Mouse (Mus musculus) stomach, embryonic 16.5 days (tissue): ENCODE measurements around the gene Camsap2. TPM values are rescaled to one million over a fixed set of nuclear protein-coding genes. Genes with fewer than 3 reads are reported as not detected.

ENCODE experiments used
- ATAC-seq: fragments of 200-750 bp; cut with Nextera tagmentation; 2 replicates; pipeline ENCODE4 v1.8.0; 2017; ENCODE audit warnings: moderate number of reproducible peaks, moderate TSS enrichment; ENCODE audit not compliant: insufficient read depth, low FRiP score
- H3K27ac ChIP-seq: fragments of 300-500 bp; sonication (generic); 2 replicates; pipeline ENCODE4 v1.5.1; 2014; ENCODE audit warnings: low read length
- H3K27me3 ChIP-seq: fragments of 300-500 bp; sonication (generic); 2 replicates; pipeline ENCODE4 v1.6.1; 2014; ENCODE audit warnings: low read length, control low read depth, mixed read lengths; ENCODE audit not compliant: control insufficient read depth, insufficient read depth
- H3K36me3 ChIP-seq: fragments of 300-500 bp; sonication (generic); 2 replicates; pipeline ENCODE4 v1.6.1; 2014; ENCODE audit warnings: low read length; ENCODE audit not compliant: control insufficient read depth, insufficient read depth
- H3K4me1 ChIP-seq: fragments of 300-500 bp; sonication (generic); 2 replicates; pipeline ENCODE4 v1.6.1; 2014; ENCODE audit warnings: low read length, control low read depth, mixed read lengths; ENCODE audit not compliant: control insufficient read depth, insufficient read depth
- H3K4me2 ChIP-seq: fragments of 300-500 bp; sonication (generic); 2 replicates; pipeline ENCODE4 v1.6.1; 2014; ENCODE audit warnings: low read depth, low read length, mixed read lengths
- H3K4me3 ChIP-seq: fragments of 300-500 bp; sonication (generic); replicated peaks from 2 replicates; pipeline ENCODE4 v1.5.1; 2014; ENCODE audit warnings: mild to moderate bottlenecking, low read length
- H3K9ac ChIP-seq: fragments of 300-500 bp; sonication (generic); 2 replicates; pipeline ENCODE4 v1.6.1; 2014; ENCODE audit warnings: low read length
- H3K9me3 ChIP-seq: fragments of 300-500 bp; sonication (generic); replicated peaks from 2 replicates; pipeline ENCODE4 v1.6.1; 2016; ENCODE audit warnings: low read length, control low read depth; ENCODE audit not compliant: control insufficient read depth
- WGBS: fragments of 180-500 bp; shearing (Covaris S2); extraction: QIAGEN DNeasy Blood & Tissue Kit; methylation state at CpG from one replicate; pipeline ENCODE4 v1.1.7; 2014; 5-methylcytosine and 5-hydroxymethylcytosine counted together
- polyA plus RNA-seq: library from polyadenylated mRNA; unstranded; fragments of >200 nt; fragmentation: Nextera tagmentation; extraction: Ambion mirVana; gene quantifications from 2 replicates; pipeline ENCODE4 v1.2.1, GENCODE M21; 2015

The Camsap2 gene
- polyA plus RNA-seq, 1 experiment from 2014 or later, result 9.3 TPM

DNA sequence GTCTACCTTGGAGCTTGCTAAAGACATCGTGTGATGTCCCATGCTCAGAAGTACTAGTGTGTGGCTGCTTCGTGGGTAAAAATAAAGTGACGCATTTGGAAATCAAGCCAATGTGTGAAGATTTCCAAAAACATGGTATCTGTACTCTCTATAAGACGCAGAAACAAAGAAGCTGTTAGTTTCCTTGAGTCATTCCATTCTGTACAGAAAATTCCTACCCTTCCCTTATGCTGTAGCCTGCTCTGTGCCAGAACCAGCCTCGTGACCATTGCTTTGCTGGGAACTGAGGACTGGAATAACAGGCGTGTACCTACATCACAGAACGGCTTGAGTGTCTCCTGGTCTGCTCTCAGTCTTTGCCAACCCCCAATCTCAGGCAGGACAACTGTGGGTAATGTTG is 104.1 kb downstream of the Camsap2 start:
- Histone ChIP-seq H3K27me3 (no peaks in the 10 kb centered on the region), H3K4me3 (no peak overlapping the region), H3K4me1 (no peaks in the 10 kb centered on the region), H3K4me2 (no peak overlapping the region), H3K27ac (no peak overlapping the region), H3K9ac (no peak overlapping the region), H3K9me3 (no peaks in the 10 kb centered on the region), H3K36me3 (no peaks in the 10 kb centered on the region)
- ATAC-seq, result no peak
- WGBS, result 84% methylated on average over 7 of the region's 7 CpGs

DNA sequence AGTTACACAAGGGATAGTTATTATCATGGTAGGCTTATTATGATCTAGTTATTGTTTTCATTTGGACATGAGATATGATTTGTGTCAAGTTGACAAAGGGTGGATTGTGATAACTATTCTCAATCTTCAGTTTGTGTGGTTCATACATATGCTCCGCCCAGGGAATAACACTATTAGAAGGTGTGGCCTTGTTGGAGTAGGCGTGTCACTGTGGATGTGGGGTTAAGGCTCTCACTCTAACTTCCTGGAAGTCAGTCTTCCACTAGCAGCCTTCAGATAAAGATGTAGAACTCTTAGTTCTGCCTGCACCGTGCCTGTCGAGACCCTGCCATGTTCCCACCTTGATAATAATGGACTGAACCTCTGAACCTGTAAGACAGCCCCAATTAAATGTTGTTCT is 107.4 kb downstream of the Camsap2 start:
- no peak for ATAC-seq
- 76% methylated on average over 4 of the region's 4 CpGs for WGBS

DNA sequence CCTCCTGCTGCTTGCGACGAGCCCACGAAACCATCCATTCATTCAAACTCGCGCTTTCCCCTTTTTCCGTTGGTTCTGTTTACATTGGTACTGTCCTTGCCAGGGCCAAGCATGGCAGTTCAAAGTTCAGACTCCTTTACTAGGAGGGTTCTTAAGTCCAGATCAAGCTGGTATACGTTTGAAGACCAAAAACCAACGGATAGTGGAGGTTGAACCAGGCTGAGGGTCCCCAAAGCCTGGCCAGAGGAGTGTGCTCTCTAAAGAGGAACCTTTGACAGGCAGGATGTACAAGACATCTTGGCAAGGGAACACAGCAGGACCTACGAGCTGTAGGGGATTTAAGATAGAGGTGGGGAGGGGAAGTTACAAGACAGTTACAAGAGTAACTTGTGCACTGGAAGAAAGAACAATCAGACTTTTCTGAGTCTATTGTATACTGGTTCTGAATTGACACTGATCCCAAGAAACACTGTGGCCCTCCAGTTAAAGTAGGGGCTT is 111.3 kb downstream of the Camsap2 start:
- Histone ChIP-seq H3K9me3 (no peaks in the 10 kb centered on the region), H3K36me3 (no peaks in the 10 kb centered on the region), H3K4me3 (peak overlapping the region; percentile 59), H3K4me1 (peaks cover 18% of the 10 kb centered on the region; the same call in 1 of the 2 replicates), H3K4me2 (peak overlapping the region; percentile 70), H3K27ac (no peak overlapping the region), H3K9ac (peak overlapping the region; percentile 75), H3K27me3 (no peaks in the 10 kb centered on the region)
- no peak for ATAC-seq
- 6% methylated on average over 9 of the region's 9 CpGs for WGBS

More for the DNA sequence above, 107.4 kb downstream of the Camsap2 start:
- no peak overlapping the region for H3K4me3 ChIP-seq
- peaks cover 4% of the 10 kb centered on the region; the same call in 1 of the 2 replicates for H3K4me1 ChIP-seq
- no peak overlapping the region for H3K27ac ChIP-seq
- no peaks in the 10 kb centered on the region for H3K27me3 ChIP-seq
- H3K4me2 ChIP-seq, result no peak overlapping the region
- H3K9ac ChIP-seq, result no peak overlapping the region
- H3K9me3 ChIP-seq, result no peaks in the 10 kb centered on the region
- H3K36me3 ChIP-seq, result no peaks in the 10 kb centered on the region

DNA sequence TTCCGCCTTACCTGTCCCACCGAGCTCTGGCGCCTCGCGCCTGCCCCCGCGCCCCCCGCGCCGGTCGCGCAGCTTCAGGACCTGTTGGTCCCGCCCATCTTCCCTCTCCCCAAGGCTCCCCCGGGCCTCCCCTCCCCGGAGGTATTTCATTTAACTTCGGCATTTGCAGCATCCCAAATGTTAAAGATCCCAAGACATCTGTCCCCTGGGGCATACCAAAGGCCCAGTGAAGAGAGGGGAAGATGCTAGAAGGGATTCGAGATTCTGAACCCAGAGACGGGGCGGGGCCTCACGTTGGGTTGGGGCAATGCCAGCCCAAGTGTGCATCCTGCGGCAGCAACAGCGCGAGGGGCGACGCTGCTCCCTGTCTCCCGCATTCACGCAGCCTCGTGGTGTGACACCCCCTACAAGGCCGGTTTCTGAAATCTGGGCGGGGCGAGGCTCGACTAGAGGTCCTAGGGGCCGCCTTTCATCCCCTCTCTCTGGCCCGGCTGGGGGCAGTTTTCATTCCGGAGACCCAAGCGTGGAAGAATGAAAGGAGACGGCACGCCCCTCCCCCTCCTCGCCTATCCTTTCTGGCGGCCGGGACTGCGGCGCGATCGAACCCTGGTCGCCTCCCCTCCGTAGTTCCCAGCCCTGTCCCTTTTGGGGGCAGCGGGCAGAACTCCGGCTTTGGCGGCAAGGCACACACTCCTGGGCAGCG is 111.9 kb downstream of the Camsap2 start, which contains the start of gene Inava:
Inava (minus strand) TSS at position 373 of the 703 bp plus-strand sequence.
- WGBS, result under 1% methylated on average over 51 of the region's 51 CpGs
- Histone ChIP-seq H3K4me3 (peak within 1 kb of the TSS; percentile 59), H3K36me3 (no peaks in the 10 kb centered on the region), H3K27me3 (no peaks in the 10 kb centered on the region), H3K4me1 (peaks cover 21% of the 10 kb centered on the region; the same call in 1 of the 2 replicates), H3K9ac (peak within 1 kb of the TSS; percentile 75), H3K27ac (peak within 1 kb of the TSS; percentile 88), H3K4me2 (peak within 1 kb of the TSS; percentile 70), H3K9me3 (no peaks in the 10 kb centered on the region)
- ATAC-seq, result peak; percentile 35; the same call in 1 of the 2 replicates

DNA sequence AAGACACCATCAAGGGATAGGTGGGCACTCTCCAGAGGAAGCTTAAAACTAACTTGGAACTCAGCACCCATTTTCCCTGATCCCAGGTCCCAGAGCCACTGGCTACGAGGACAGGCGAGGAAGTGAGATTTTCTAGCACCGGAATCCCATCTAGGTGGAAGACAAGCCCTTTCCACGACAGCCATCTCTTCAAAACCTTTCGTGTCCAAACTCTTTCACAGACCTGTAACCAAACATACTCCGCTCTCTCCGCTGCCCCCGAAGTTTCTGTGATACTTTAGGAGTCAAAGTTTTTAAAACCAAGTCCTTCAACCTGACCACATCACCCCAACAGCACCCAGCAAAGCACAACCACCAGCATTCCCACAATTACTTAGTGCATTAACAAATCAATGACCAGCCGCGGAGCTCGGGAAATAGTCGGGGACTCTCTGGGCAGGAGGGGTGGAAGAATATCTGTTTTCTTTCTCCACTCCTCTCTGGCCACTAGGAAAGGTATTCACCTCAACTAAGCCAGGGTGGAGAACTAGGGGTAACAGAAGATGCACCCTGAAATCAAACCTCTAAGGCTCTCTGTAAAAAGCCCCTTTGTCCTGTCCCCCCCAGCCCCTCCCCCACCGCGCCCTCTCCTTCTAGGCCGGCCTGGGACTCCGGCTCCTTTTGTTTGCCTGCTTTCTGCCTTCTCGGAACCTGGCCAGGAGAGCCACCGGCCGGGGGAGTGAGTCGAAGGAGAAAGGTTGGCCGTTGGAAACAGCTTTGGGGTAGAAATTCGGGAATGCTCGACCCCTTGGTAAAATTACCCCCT is 112.7 kb downstream of the Camsap2 start:
- H3K27me3 ChIP-seq, result no peaks in the 10 kb centered on the region
- H3K36me3 ChIP-seq, result no peaks in the 10 kb centered on the region
- no peak for ATAC-seq
- peak overlapping the region; percentile 59 for H3K4me3 ChIP-seq
- no peaks in the 10 kb centered on the region for H3K9me3 ChIP-seq
- peaks cover 22% of the 10 kb centered on the region for H3K4me1 ChIP-seq
- peak overlapping the region; percentile 75 for H3K9ac ChIP-seq
- 3% methylated on average over 23 of the region's 23 CpGs for WGBS
- H3K27ac ChIP-seq, result peak overlapping the region; percentile 88
- peak overlapping the region; percentile 70 for H3K4me2 ChIP-seq

GRCm38 (mm10) chr1:136232285-136232926 is 113.5 kb downstream of the Camsap2 start:
- no peaks in the 10 kb centered on the region for H3K9me3 ChIP-seq
- H3K27me3 ChIP-seq, result no peaks in the 10 kb centered on the region
- H3K4me1 ChIP-seq, result peaks cover 30% of the 10 kb centered on the region
- peak overlapping the region; percentile 75 for H3K9ac ChIP-seq
- WGBS, result 7% methylated on average over 9 of the region's 9 CpGs
- H3K36me3 ChIP-seq, result no peaks in the 10 kb centered on the region
- H3K4me3 ChIP-seq, result peak overlapping the region; percentile 59
- H3K27ac ChIP-seq, result peak overlapping the region; percentile 88
- peak overlapping the region; percentile 70 for H3K4me2 ChIP-seq
- ATAC-seq, result no peak

DNA sequence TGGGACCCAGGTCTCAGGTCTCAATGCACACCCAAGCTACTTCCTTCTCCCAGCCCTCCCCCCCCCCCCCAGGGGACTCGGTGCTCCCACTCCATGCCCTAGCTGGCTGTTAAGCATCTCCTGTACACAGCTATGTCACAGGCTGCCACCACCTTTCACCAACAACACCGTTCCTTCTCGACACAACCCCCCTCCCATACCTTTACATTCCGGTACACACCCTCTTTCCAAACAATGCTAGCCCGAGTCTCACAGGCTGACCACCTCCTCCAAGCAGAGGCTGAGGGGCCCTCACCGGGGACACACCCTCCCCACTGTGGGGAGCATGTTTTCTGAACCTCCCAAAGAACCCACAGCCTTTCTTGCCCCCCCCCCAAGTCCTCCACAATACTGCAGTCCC is 114.3 kb downstream of the Camsap2 start:
- Histone ChIP-seq H3K27ac (peak overlapping the region; percentile 88), H3K9ac (peak overlapping the region; percentile 64), H3K9me3 (no peaks in the 10 kb centered on the region), H3K4me3 (peak overlapping the region; percentile 59), H3K4me1 (peaks cover 38% of the 10 kb centered on the region), H3K4me2 (peak overlapping the region; percentile 70), H3K36me3 (no peaks in the 10 kb centered on the region), H3K27me3 (no peaks in the 10 kb centered on the region)
- ATAC-seq, result peak; percentile 76
- 10% methylated on average over 6 of the region's 6 CpGs for WGBS

DNA sequence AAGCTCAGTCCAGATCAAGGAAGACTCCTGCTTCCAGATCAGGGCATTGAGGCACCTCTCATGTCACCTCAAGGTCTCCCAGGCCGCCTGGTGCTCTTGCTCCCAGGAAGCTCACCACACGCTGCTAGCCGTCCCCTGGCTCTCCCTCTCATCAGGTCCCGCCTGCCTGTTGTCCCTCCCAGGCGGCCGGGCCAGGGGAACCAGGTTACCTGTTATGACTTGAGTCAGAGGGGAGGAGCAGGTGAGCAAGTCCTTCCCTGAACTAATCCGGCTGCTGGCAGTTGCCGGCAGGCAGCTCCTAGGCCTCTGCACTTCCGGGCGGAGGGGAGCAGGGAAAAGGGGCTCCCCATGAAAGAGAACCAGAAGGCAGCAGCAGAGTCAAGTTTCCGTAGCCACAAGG is 115.7 kb downstream of the Camsap2 start:
- Histone ChIP-seq H3K4me2 (peak overlapping the region; percentile 70), H3K4me3 (peak overlapping the region; percentile 59), H3K27me3 (no peaks in the 10 kb centered on the region), H3K4me1 (peaks cover 40% of the 10 kb centered on the region), H3K36me3 (no peaks in the 10 kb centered on the region), H3K9ac (peak overlapping the region; percentile 64), H3K27ac (peak overlapping the region; percentile 88), H3K9me3 (no peaks in the 10 kb centered on the region)
- ATAC-seq, result peak; percentile 54; the same call in 1 of the 2 replicates
- WGBS, result 44% methylated on average over 11 of the region's 11 CpGs
